Mouse (Mus musculus): ENCODE measurements around the gene Zfyve28.

DNA sequence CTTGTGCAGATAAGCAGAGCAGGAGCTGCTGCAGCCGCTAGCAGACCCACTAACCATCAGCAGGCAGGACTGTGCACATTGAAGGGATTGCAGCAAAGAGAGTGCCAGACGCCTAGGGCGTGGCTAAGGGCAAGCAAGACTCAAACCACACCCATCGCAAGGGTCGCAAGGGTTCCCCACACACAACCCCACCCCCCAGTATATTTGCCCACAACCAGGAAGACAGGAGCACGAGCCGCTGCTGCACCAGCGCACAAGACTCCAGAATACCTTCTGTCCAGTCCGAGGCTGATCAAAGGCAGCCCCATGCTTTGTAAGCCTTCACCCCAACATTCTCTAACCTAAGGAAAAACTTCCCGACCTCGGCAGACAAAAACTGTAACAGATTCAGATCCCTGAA is 1.7 kb downstream of the Zfyve28 start:
- TF ChIP-seq CTCF (IDR thresholded peaks at IDR 0.05) (no peak), POLR2A (IDR thresholded peaks at IDR 0.05; ENCODE audit: insufficient read depth, low read depth, low read length) (no peak)
